Mouse (Mus musculus) bone marrow, adult 2 months (tissue): Measurements from ENCODE around the gene Atp6v1e2. TPM values are rescaled to one million over a fixed set of nuclear protein-coding genes. Genes with fewer than 3 reads are reported as not detected.

ENCODE experiments used
- H3K27ac ChIP-seq: fragments of 200-500 bp; 2 replicates; pipeline ENCODE4 v1.5.1; 2012; ENCODE audit warnings: low read depth, mild to moderate bottlenecking, control low read depth, inconsistent platforms, low read length; ENCODE audit not compliant: control insufficient read depth, poor library complexity, insufficient read depth
- H3K4me1 ChIP-seq: fragments of 200-500 bp; 2 replicates; pipeline ENCODE4 v1.6.1; 2011; ENCODE audit warnings: low read length; ENCODE audit not compliant: control insufficient read depth, insufficient read depth
- H3K4me3 ChIP-seq: fragments of 200-500 bp; replicated peaks from 2 replicates; pipeline ENCODE3; 2011; ENCODE audit warnings: mild to moderate bottlenecking, low read depth, low read length, control low read depth; ENCODE audit not compliant: control insufficient read depth
- CTCF ChIP-seq: fragments of 200-500 bp; IDR thresholded peaks from 2 replicates; pipeline ENCODE4 v1.5.1; 2011; ENCODE audit warnings: low read length, control low read depth; ENCODE audit not compliant: control insufficient read depth, insufficient read depth
- POLR2A ChIP-seq: fragments of 200-500 bp; IDR thresholded peaks from 2 replicates; pipeline ENCODE4 v1.6.1; 2011; ENCODE audit warnings: low read depth, mild to moderate bottlenecking, control low read depth, low read length, borderline replicate concordance; ENCODE audit not compliant: control insufficient read depth
- WGBS: fragments of 180-500 bp; shearing (Covaris S2); methylation state at CpG from one replicate; pipeline ENCODE4 v1.1.7; 2018; 5-methylcytosine and 5-hydroxymethylcytosine counted together
- polyA plus RNA-seq: library from polyadenylated mRNA; stranded (reverse); fragments of >200 nt; gene quantifications from 2 replicates; pipeline ENCODE4 v1.2.4, GENCODE M21; 2011; ENCODE audit warnings: low replicate concordance; ENCODE audit not compliant: missing spikeins, insufficient read depth, insufficient read length

Atp6v1e2 gene
- polyA plus RNA-seq, 1 experiment, result not detected

DNA sequence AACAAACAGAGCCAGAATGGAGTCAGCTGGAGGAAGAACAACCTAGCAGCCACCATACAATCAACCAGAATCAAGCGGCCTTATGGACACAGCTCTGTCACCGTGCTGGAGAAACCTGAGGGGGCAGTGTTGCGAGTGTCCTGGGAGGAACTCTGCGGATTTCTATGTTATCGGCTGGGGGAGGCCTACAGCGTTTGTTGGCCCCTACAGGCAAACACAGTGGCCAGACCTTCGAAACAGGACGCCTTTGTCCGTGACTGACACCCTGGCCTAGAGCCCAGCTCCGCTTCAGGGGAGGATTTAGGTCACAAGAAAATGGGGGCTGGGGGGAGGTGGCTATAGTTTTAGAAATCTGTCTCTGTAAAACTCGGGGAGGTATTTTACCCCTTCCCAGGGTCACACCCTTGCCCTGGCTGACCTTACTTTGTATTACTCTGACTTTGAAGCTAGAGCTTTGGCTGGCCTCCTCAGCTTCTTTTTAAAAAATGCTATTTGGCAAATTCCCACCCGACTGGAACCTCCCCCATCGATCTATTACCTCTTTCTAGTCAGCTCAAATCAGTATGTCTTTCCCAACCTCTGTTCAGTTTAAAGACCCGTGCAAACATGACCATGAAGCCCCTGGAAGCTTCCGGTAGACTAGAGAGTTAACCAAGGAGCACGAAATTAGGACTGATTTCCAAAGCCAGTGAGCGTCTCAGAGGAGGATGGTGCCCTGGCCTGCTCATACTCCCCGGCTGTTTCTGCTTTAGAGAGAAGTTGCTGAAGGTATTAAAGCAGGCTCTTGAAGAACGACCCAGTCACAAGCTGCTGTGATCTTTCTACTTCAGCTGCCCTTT, 42.2 kb downstream of the Atp6v1e2 start:
- H3K27ac ChIP-seq, result no peak overlapping the region
- WGBS, result 62% methylated on average over 19 of the region's 19 CpGs
- TF ChIP-seq CTCF (no peak), POLR2A (no peak)

DNA sequence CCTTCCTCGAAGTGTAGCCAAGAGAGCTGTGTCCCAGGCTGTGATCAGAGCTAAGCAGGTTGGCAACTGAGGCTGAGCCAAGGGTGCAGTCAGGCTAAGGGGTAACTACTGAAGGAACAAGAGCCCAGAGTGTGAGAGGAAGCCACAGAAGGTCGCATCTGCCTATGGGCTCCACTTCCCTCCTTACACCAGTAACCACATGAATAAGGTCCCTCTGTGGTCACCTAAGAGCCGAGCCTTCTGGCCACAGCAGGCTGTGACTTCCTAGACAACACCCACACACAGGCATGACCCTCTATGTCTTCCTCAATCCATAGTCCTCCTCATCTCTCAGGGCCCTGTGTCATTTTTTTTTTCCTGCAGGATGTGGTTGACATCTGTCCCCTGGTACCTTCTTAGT, 43.5 kb downstream of the Atp6v1e2 start:
- 9% methylated on average over 3 of the region's 3 CpGs for WGBS

More for the DNA sequence above, 42.2 kb downstream of the Atp6v1e2 start:
- peaks cover 2% of the 10 kb centered on the region; the same call in 1 of the 2 replicates for H3K4me1 ChIP-seq
- H3K4me3 ChIP-seq, result no peak overlapping the region

DNA sequence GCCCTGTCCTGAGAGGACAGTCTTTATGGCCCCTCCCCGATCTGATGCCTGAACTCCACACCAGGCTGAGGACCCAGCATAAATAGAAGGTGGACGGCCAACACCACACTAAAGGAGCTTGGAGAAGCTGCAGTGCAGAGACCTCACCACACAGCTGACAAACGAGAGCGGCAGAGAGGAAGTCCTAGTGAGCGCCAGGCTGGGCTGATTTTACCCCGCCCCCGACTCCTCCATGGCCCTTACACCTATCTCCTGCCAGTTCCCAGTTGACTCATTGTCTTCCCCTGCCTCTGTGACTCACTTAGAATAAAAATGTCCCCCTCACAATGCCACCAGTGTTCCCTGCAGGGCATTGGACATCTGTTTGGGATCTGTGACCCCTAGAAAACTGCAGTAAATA, 44.1 kb downstream of the Atp6v1e2 start:
- Histone ChIP-seq H3K4me1 (peaks cover 2% of the 10 kb centered on the region; the same call in 1 of the 2 replicates), H3K27ac (no peak overlapping the region), H3K4me3 (no peak overlapping the region)
- TF ChIP-seq CTCF (no peak), POLR2A (no peak)
- 5% methylated on average over 7 of the region's 7 CpGs for WGBS

More for the DNA sequence above, 43.5 kb downstream of the Atp6v1e2 start:
- H3K4me3 ChIP-seq, result no peak overlapping the region
- TF ChIP-seq CTCF (no peak), POLR2A (no peak)
- peaks cover 2% of the 10 kb centered on the region; the same call in 1 of the 2 replicates for H3K4me1 ChIP-seq
- H3K27ac ChIP-seq, result no peak overlapping the region

DNA sequence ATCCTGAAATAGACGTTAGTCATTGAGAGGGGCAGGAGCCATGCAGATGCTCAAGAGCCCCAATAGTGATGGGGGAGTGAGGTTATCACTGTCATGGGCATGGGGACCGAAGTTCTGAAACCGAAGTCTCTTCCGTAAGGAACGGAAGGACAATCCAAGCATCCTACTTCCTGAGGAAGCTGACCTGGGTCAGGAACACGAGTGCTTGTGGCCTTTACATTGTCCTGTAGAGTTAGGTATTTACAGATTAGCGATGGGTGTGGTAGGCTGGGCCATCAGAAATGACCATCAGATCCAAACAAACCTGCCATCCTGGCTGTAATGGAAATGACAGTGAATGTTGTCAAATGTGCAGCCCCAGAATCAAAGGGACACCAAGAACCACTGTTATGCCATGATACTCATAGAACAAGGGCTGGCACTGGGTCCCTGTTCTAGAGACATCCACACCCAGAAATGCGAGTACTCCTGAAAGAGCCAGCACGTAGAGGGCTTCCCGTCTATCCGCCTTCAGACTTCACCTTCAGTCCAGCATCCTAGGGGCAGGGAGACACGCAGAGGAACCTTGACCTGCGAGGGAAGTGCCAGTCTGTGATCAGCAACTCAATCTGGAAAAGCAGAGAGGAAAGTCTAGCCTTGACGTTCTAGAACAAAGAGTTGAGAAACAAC, 45.2 kb downstream of the Atp6v1e2 start:
- H3K4me1 ChIP-seq, result peaks cover 2% of the 10 kb centered on the region; the same call in 1 of the 2 replicates
- 83% methylated on average over 14 of the region's 14 CpGs for WGBS
- no peak for TF ChIP-seq POLR2A
- TF ChIP-seq CTCF, result no peak
- no peak overlapping the region for H3K4me3 ChIP-seq
- no peak overlapping the region for H3K27ac ChIP-seq

DNA sequence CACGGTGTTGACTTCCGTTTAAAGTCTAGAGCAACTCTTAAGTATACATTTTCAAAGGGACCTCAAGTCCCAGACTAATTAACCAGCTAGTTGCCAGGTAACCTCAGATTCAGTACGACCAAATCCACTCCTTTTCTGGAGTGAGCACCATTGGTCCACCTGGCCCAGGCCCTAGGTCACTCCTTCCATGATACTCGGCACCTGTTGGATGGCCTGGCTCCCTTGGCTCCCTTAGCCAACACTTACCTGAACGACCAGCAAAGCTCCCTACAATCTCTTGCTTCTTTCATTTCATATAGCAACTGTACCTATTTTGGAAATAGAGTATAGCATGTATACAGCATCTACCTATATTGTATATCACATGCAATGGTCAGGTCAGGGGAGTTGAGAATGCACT, 47.1 kb downstream of the Atp6v1e2 start:
- Histone ChIP-seq H3K4me1 (peaks cover 2% of the 10 kb centered on the region; the same call in 1 of the 2 replicates), H3K4me3 (no peak overlapping the region), H3K27ac (no peak overlapping the region)
- TF ChIP-seq POLR2A (no peak), CTCF (no peak)
- 77% methylated on average over 5 of the region's 5 CpGs for WGBS

DNA sequence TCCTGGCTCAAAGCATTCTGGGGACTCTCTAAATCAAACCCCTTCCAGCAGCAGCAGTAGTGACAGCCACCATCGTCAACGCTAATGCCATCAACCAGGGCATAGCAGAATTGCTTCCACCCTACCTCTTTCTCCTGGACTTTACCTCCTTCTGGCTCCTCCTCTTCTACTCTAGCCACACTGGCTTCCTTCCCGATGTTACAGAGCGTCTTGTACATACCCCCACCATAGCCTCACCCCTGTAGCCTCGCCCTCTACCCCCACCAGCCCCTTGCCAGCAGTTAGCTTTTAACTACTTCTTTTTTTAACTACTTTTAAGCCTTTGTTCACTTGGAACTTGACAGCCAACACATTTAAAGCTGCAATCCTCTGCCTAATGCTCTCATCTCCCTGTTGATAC, 47.9 kb downstream of the Atp6v1e2 start:
- H3K4me1 ChIP-seq, result peaks cover 2% of the 10 kb centered on the region; the same call in 1 of the 2 replicates
- TF ChIP-seq POLR2A (no peak), CTCF (no peak)
- 28% methylated on average over 5 of the region's 5 CpGs for WGBS

DNA sequence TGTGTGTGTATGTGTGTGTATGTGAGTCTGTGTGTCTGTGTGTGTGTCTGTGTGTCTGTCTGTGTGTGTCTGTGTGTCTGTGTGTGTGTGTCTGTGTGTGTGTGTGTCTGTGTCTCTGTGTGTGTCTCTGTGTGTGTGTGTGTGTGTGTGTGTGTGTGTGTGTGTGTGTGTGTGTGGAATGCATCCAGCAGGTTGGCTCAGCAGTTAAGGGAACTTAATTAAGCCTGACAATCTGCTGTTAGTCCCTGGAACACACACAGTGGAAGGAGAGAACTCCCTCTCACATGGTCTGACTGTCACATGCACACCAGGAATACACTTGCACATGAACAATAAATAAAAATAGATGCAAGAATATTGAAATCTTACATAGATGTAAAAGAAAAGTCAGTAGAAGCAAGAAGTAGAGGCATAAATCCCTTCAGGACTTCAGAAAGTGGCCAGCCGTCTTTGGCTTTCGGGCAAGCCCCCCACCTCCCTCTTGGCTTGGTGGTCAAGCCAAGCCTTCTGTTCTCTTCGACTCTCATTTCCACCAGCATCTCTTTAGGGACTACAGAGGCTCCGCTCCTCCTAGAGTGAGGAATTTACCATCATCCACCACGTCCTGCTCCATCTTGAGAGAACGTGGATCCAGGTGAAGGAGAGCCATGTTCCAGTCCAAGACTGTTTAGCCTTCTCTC, 50.1 kb downstream of the Atp6v1e2 start:
- H3K4me3 ChIP-seq, result no peak overlapping the region
- TF ChIP-seq CTCF (no peak), POLR2A (no peak)
- H3K27ac ChIP-seq, result no peak overlapping the region
- WGBS, result 86% methylated on average over 6 of the region's 6 CpGs
- H3K4me1 ChIP-seq, result no peaks in the 10 kb centered on the region

More for the DNA sequence above, 47.9 kb downstream of the Atp6v1e2 start:
- Histone ChIP-seq H3K4me3 (no peak overlapping the region), H3K27ac (no peak overlapping the region)

DNA sequence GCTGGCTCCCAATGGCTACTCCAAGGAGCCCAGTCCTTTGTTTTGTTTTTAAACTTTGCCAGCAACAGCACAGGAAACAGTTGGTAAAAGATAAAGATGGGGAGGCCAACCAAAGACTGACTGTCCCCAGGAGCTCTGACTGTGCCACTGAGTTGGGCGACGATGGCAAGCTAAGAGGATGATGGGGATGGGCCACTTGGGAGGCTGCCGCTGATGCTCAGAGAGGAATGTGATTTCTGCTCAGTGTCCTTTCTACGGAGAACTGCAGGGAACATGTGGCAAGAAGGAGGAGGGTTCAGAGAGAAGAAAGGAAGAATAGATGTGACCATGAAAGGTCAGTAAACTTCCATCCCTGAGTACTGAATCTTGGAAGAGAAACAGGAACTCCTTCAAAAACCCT, 52.5 kb downstream of the Atp6v1e2 start:
- WGBS, result 76% methylated on average over 4 of the region's 4 CpGs
- TF ChIP-seq POLR2A, result no peak
- TF ChIP-seq CTCF, result no peak
- Histone ChIP-seq H3K4me1 (no peaks in the 10 kb centered on the region), H3K4me3 (no peak overlapping the region), H3K27ac (no peak overlapping the region)

Other genes starting within 250 kb of the Atp6v1e2 start
- 12.7 and 28.0 TPM in 2 replicates for gene Epas1, start 194.2 kb downstream of the Atp6v1e2 start, polyA plus RNA-seq
- not detected in 2 replicates for gene Tmem247, start 30.5 kb downstream of the Atp6v1e2 start, polyA plus RNA-seq
- gene Rhoq, start 15.2 kb upstream of the Atp6v1e2 start, polyA plus RNA-seq, result 4.2 and 13.9 TPM in 2 replicates
- gene Pigf, start 77.5 kb upstream of the Atp6v1e2 start, polyA plus RNA-seq, result 6.0 and 9.8 TPM in 2 replicates
- gene Cript, start 77.7 kb upstream of the Atp6v1e2 start, polyA plus RNA-seq, result 23.8 and 38.6 TPM in 2 replicates
- 2.6 TPM in 2 replicates for gene Socs5, start 159.8 kb upstream of the Atp6v1e2 start, polyA plus RNA-seq